Mouse (Mus musculus) erythroblast, embryonic 14.5 days (primary cell): ENCODE results near the gene P2ry2.

Experiments
- GATA1 ChIP-seq: IDR thresholded peaks from 2 replicates; pipeline ENCODE4 v1.6.1; 2012; ENCODE audit warnings: low read length, inconsistent platforms, mixed read lengths
- TAL1 ChIP-seq: IDR thresholded peaks from 3 replicates; pipeline ENCODE4 v1.6.1; 2012; ENCODE audit warnings: low read length, inconsistent platforms, mixed read lengths

DNA sequence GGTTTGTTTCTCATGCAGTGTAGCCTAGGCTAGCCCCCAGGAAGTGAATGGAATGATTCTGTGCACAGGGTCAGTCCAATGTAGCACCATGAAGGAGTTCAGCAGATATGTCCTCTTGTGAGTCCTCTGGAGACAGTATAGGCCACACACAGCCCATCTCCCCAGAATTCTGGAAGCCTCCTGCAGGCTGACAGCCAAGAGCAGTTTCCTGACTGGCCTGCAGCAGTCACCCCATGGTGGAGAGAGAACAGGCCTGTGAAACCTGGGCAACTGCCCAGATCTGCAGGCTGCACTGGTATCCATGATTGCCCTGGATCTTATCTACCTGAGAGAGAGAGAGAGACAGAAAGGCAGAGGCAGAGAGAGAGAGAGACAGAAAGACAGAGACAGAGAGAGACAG lies 18.1 kb upstream of the P2ry2 start:
- no peak for TF ChIP-seq GATA1
- no peak for TF ChIP-seq TAL1
